Comparison of ENCODE assay signal across 28 mouse cellular contexts in the genomic region with DNA sequence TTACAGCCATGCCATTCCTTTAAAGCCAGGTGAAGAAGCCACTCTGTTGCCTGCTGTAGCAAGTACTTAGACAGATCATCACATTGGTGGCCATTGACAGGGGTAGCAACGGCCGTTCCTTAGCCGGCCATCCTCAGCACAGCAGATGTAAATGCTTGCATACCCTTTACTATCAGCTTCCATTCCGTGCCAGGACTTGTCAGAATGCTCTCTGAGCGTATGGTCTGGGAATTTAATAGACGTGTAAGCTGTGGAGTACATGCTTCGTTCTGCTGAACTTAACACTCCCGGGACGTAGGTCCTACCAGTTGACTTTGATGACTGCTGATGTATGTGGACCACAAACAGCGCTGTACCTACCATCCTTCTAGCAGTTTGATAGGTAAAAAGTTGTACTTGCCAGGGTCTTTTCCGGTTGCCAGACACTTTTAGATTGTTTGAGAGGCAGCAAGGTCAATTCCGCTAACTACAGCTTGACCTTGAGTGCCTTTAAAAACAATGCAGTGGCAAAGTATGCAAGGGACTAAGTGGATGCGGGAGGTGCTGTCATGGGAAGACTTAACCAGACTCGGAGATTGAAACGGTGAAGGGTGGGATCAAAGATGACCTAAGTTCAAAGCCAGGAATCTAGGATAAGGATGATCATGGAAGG. TPM values are rescaled to one million over a fixed set of nuclear protein-coding genes. Genes with fewer than 3 reads are reported as not detected.
A peak's percentile ranks its signal among the peaks of the same experiment; 100 is the strongest.
DNase-seq lines count a peak whose midpoint lies in the region; ATAC-seq lines count a peak whose summit lies in the region.
"Had no signal": no experiment of that assay in that cellular context is flagged by ENCODE, and none has a peak within 500 bp of the region (broad histone marks: within the 10 kb centered on the region; RNA-seq: fewer than 3 reads in every experiment).

No protein-coding gene starts in this region.

- peak overlapping the region; percentile 73 for H3K27ac ChIP-seq in heart, embryonic 12.5 days (ENCODE audit: poor library complexity, severe bottlenecking)
- no peak overlapping the region for H3K27ac ChIP-seq in hindbrain, embryonic 12.5 days
- no peak overlapping the region for H3K27ac ChIP-seq in hindbrain, embryonic 13.5 days
- no peak overlapping the region for H3K27ac ChIP-seq in lung, embryonic 16.5 days (ENCODE audit: low read length)
- H3K27ac ChIP-seq in forebrain, embryonic 11.5 days (ENCODE audit: low read depth, low read length) = no peak overlapping the region
- H3K27ac ChIP-seq: embryonic facial prominence, embryonic 10.5 days; embryonic facial prominence, embryonic 15.5 days; forebrain, embryonic 13.5 days; limb, embryonic 10.5 days; limb, embryonic 15.5 days; liver, embryonic 13.5 days; macrophage; midbrain, embryonic 15.5 days; neural tube, embryonic 15.5 days; stomach, embryonic 15.5 days had no signal

- peak; percentile 33; the same call in 1 of the 2 replicates for ATAC-seq in heart, embryonic 12.5 days (ENCODE audit: insufficient number of reproducible peaks, low FRiP score)
- 0 out of 2 replicates have a peak, but pooled peaks have one; percentile 10 for ATAC-seq in hindbrain, embryonic 12.5 days (ENCODE audit: low FRiP score)
- ATAC-seq in hindbrain, embryonic 13.5 days (ENCODE audit: low FRiP score) = no peak
- ATAC-seq in lung, embryonic 16.5 days (ENCODE audit: low read depth) = peak; percentile 40; the same call in 1 of the 2 replicates
- no peak for ATAC-seq in forebrain, embryonic 11.5 days (replicated peaks; ENCODE audit: low FRiP score)
- ATAC-seq: CD4-positive, CD25-positive, alpha-beta regulatory T cell, adult 4 months; forebrain, embryonic 13.5 days; midbrain, embryonic 15.5 days had no signal

- no peaks in the 10 kb centered on the region for H3K9me3 ChIP-seq in heart, embryonic 12.5 days (replicated peaks)
- H3K9me3 ChIP-seq in hindbrain, embryonic 12.5 days (replicated peaks) = no peaks in the 10 kb centered on the region
- H3K9me3 ChIP-seq in hindbrain, embryonic 13.5 days = no peaks in the 10 kb centered on the region
- no peaks in the 10 kb centered on the region for H3K9me3 ChIP-seq in lung, embryonic 16.5 days (ENCODE audit: control insufficient read depth, low read length)
- H3K9me3 ChIP-seq in forebrain, embryonic 11.5 days (ENCODE audit: control insufficient read depth, low read length) = no peaks in the 10 kb centered on the region
- H3K9me3 ChIP-seq: embryonic facial prominence, embryonic 10.5 days; embryonic facial prominence, embryonic 15.5 days; limb, embryonic 10.5 days; limb, embryonic 15.5 days; liver, embryonic 13.5 days; midbrain, embryonic 15.5 days; neural tube, embryonic 15.5 days; stomach, embryonic 15.5 days had no signal

- WGBS in heart, embryonic 12.5 days = 35% methylated on average over 15 of the region's 15 CpGs
- 91% methylated on average over 15 of the region's 15 CpGs for WGBS in hindbrain, embryonic 12.5 days
- WGBS in hindbrain, embryonic 13.5 days = 92% methylated on average over 15 of the region's 15 CpGs
- WGBS in lung, embryonic 16.5 days = 64% methylated on average over 15 of the region's 15 CpGs
- WGBS in forebrain, embryonic 11.5 days = 92% methylated on average over 15 of the region's 15 CpGs

- H3K9ac ChIP-seq in heart, embryonic 12.5 days = no peak overlapping the region
- no peak overlapping the region for H3K9ac ChIP-seq in hindbrain, embryonic 12.5 days
- H3K9ac ChIP-seq in hindbrain, embryonic 13.5 days = no peak overlapping the region
- H3K9ac ChIP-seq in lung, embryonic 16.5 days (ENCODE audit: low read length) = no peak overlapping the region
- no peak overlapping the region for H3K9ac ChIP-seq in forebrain, embryonic 11.5 days (ENCODE audit: low read length)
- H3K9ac ChIP-seq: embryonic facial prominence, embryonic 15.5 days; forebrain, embryonic 13.5 days; limb, embryonic 15.5 days; liver, embryonic 13.5 days; midbrain, embryonic 15.5 days; neural tube, embryonic 15.5 days; stomach, embryonic 15.5 days had no signal

- peak overlapping the region; percentile 45 for H3K4me2 ChIP-seq in heart, embryonic 12.5 days
- H3K4me2 ChIP-seq in hindbrain, embryonic 12.5 days (replicated peaks) = no peak overlapping the region
- no peak overlapping the region for H3K4me2 ChIP-seq in hindbrain, embryonic 13.5 days
- no peak overlapping the region for H3K4me2 ChIP-seq in lung, embryonic 16.5 days (ENCODE audit: low read depth, low read length)
- H3K4me2 ChIP-seq in forebrain, embryonic 11.5 days (ENCODE audit: low read depth, low read length, severe bottlenecking) = no peak overlapping the region
- H3K4me2 ChIP-seq: embryonic facial prominence, embryonic 15.5 days; forebrain, embryonic 13.5 days; limb, embryonic 15.5 days; liver, embryonic 13.5 days; midbrain, embryonic 15.5 days; neural tube, embryonic 15.5 days; stomach, embryonic 15.5 days had no signal

- no peak overlapping the region for H3K4me3 ChIP-seq in heart, embryonic 12.5 days
- no peak overlapping the region for H3K4me3 ChIP-seq in hindbrain, embryonic 12.5 days
- H3K4me3 ChIP-seq in hindbrain, embryonic 13.5 days = no peak overlapping the region
- H3K4me3 ChIP-seq in lung, embryonic 16.5 days (ENCODE audit: low read length) = no peak overlapping the region
- H3K4me3 ChIP-seq in forebrain, embryonic 11.5 days (ENCODE audit: low read depth, low read length) = no peak overlapping the region
- H3K4me3 ChIP-seq: embryonic facial prominence, embryonic 10.5 days; embryonic facial prominence, embryonic 15.5 days; forebrain, embryonic 13.5 days; limb, embryonic 10.5 days; limb, embryonic 15.5 days; liver, embryonic 13.5 days; midbrain, embryonic 15.5 days; neural tube, embryonic 15.5 days; stomach, embryonic 15.5 days had no signal

- H3K27me3 ChIP-seq in heart, embryonic 12.5 days (replicated peaks) = no peaks in the 10 kb centered on the region
- H3K27me3 ChIP-seq in hindbrain, embryonic 12.5 days = no peaks in the 10 kb centered on the region
- H3K27me3 ChIP-seq in hindbrain, embryonic 13.5 days = no peaks in the 10 kb centered on the region
- H3K27me3 ChIP-seq in lung, embryonic 16.5 days (ENCODE audit: control insufficient read depth, insufficient read depth, low read depth, low read length) = no peaks in the 10 kb centered on the region
- no peaks in the 10 kb centered on the region for H3K27me3 ChIP-seq in forebrain, embryonic 11.5 days (ENCODE audit: control insufficient read depth, insufficient read depth, low read length)
- H3K27me3 ChIP-seq: embryonic facial prominence, embryonic 15.5 days; forebrain, embryonic 13.5 days; limb, embryonic 15.5 days; liver, embryonic 13.5 days; midbrain, embryonic 15.5 days; neural tube, embryonic 15.5 days; stomach, embryonic 15.5 days had no signal

- peaks cover 11% of the 10 kb centered on the region for H3K36me3 ChIP-seq in heart, embryonic 12.5 days
- H3K36me3 ChIP-seq in hindbrain, embryonic 12.5 days = peaks cover 7% of the 10 kb centered on the region; the same call in 1 of the 2 replicates
- H3K36me3 ChIP-seq in hindbrain, embryonic 13.5 days = peaks cover 13% of the 10 kb centered on the region
- H3K36me3 ChIP-seq in lung, embryonic 16.5 days (ENCODE audit: control insufficient read depth, insufficient read depth, low read length) = peaks cover 11% of the 10 kb centered on the region
- H3K36me3 ChIP-seq in forebrain, embryonic 11.5 days (ENCODE audit: control insufficient read depth, insufficient read depth, low read length) = no peaks in the 10 kb centered on the region

- peaks cover 26% of the 10 kb centered on the region for H3K4me1 ChIP-seq in heart, embryonic 12.5 days (replicated peaks)
- H3K4me1 ChIP-seq in hindbrain, embryonic 12.5 days = no peaks in the 10 kb centered on the region
- H3K4me1 ChIP-seq in hindbrain, embryonic 13.5 days (replicated peaks) = no peaks in the 10 kb centered on the region; the same call in 1 of the 2 replicates
- H3K4me1 ChIP-seq in lung, embryonic 16.5 days (replicated peaks; ENCODE audit: control insufficient read depth, insufficient read depth, low read length) = peaks cover 11% of the 10 kb centered on the region
- H3K4me1 ChIP-seq in forebrain, embryonic 11.5 days (replicated peaks; ENCODE audit: control insufficient read depth, insufficient read depth, low read length) = no peaks in the 10 kb centered on the region
- H3K4me1 ChIP-seq: embryonic facial prominence, embryonic 15.5 days; forebrain, embryonic 13.5 days; midbrain, embryonic 15.5 days had no signal

- no peak for DNase-seq in heart, adult 8-10 months (ENCODE audit: low spot score)
- DNase-seq in lung, postnatal 25 days (ENCODE audit: low spot score) = no peak
- DNase-seq in ZHBTc4 (ENCODE audit: low read depth, low spot score) = peak; percentile 57
- DNase-seq in forebrain, embryonic 11.5 days (ENCODE audit: low spot score) = no peak
- DNase-seq: adrenal gland, adult 8-10 months; cerebellum, adult 8-10 months; cerebellum, postnatal 25 days; gastrocnemius, postnatal 10 days; kidney, adult 11 months; layer of hippocampus, adult 9-11 months; liver, embryonic 13.5 days; lung, adult 18-20 months; retina, postnatal 1 day; right cerebral cortex, postnatal 14 days had no signal

RNA-seq across cellular contexts. Expression of a gene that starts 53.2 kb away (rescaled TPM):
- 101 TPM in 2 replicates for polyA plus RNA-seq in heart, embryonic 12.5 days (2016; fragmentation: Nextera tagmentation; extraction: Ambion mirVana)
- 10 to 100 TPM; 59.5 to 68.2 (median 62.8) TPM for total RNA-seq in heart, adult 8-10 months (2022)
- polyA plus RNA-seq in hindbrain, embryonic 12.5 days (2016; fragmentation: Nextera tagmentation; extraction: Ambion mirVana) = 151 and 160 TPM in 2 replicates
- 254 and 255 TPM in 2 replicates for polyA plus RNA-seq in hindbrain, embryonic 13.5 days (2015; fragmentation: Nextera tagmentation; extraction: Ambion mirVana)
- 202 and 205 TPM in 2 replicates for polyA plus RNA-seq in lung, embryonic 16.5 days (2015; fragmentation: Nextera tagmentation; extraction: Ambion mirVana)
- 81.8 and 83.3 TPM in 2 replicates for polyA plus RNA-seq in forebrain, embryonic 11.5 days (2014; fragmentation: Nextera tagmentation; extraction: Ambion mirVana)

Comparison
In these comparisons a context has a peak if more than half of its experiments do, and no peak if none do; other contexts are left out.
1. ATAC-seq: peak in heart, embryonic 12.5 days (single experiment), hindbrain, embryonic 12.5 days (single experiment) and lung, embryonic 16.5 days (single experiment); none in hindbrain, embryonic 13.5 days (single experiment) and forebrain, embryonic 11.5 days (single experiment).